In genomic region chr17:84498639-84499038, GRCm38 (mm10) we compare ENCODE assay signal across 11 mouse cellular contexts. TPM values are rescaled to one million over a fixed set of nuclear protein-coding genes. Genes with fewer than 3 reads are reported as not detected.
DNase-seq lines count a peak whose midpoint lies in the region; ATAC-seq and TF ChIP-seq lines count a peak whose summit lies in the region.
"Had no signal": no experiment of that assay in that cellular context is flagged by ENCODE, and none has a peak within 500 bp of the region (broad histone marks: within the 10 kb centered on the region; RNA-seq: fewer than 3 reads in every experiment).

No protein-coding gene starts in this region.

- TF ChIP-seq POLR2A in thymus, adult 2 months (IDR thresholded peaks at IDR 0.05; ENCODE audit: control insufficient read depth, extremely low read depth, insufficient read depth, low read length, poor library complexity), result no peak

- WGBS in hindbrain, embryonic 10.5 days, result 56% methylated on average over 5 of the region's 5 CpGs
- WGBS in hindbrain, embryonic 12.5 days, result 45% methylated on average over 5 of the region's 5 CpGs
- WGBS in kidney, postnatal 0 days, result 38% methylated on average over 5 of the region's 5 CpGs
- WGBS in thymus, adult 2 months, result 91% methylated on average over 5 of the region's 5 CpGs

- H3K27ac ChIP-seq in hindbrain, embryonic 10.5 days, result 0 out of 2 replicates have a peak overlapping the region, but pooled peaks have one; percentile 35
- no peak overlapping the region for H3K27ac ChIP-seq in hindbrain, embryonic 12.5 days
- peak overlapping the region; percentile 58 for H3K27ac ChIP-seq in kidney, postnatal 0 days
- H3K27ac ChIP-seq in thymus, adult 2 months (ENCODE audit: control insufficient read depth, insufficient read depth, low read length), result no peak overlapping the region
- H3K27ac ChIP-seq: liver, embryonic 15.5 days had no signal

- H3K36me3 ChIP-seq in hindbrain, embryonic 10.5 days, result no peaks in the 10 kb centered on the region
- H3K36me3 ChIP-seq in hindbrain, embryonic 12.5 days, result no peaks in the 10 kb centered on the region
- no peaks in the 10 kb centered on the region for H3K36me3 ChIP-seq in kidney, postnatal 0 days (ENCODE audit: insufficient read depth, low read length)
- no peaks in the 10 kb centered on the region for H3K36me3 ChIP-seq in thymus, adult 2 months (ENCODE audit: control insufficient read depth, insufficient read depth, low read length)
- H3K36me3 ChIP-seq: G1E; liver, embryonic 15.5 days had no signal

- H3K4me2 ChIP-seq in hindbrain, embryonic 12.5 days (replicated peaks), result no peak overlapping the region
- no peak overlapping the region for H3K4me2 ChIP-seq in kidney, postnatal 0 days (ENCODE audit: low read length)
- H3K4me2 ChIP-seq: liver, embryonic 15.5 days had no signal

- H3K4me1 ChIP-seq in hindbrain, embryonic 10.5 days (replicated peaks), result peaks cover 13% of the 10 kb centered on the region
- no peaks in the 10 kb centered on the region for H3K4me1 ChIP-seq in hindbrain, embryonic 12.5 days
- 0 out of 2 replicates have a peak, but pooled peaks cover 4% of the 10 kb centered on the region for H3K4me1 ChIP-seq in kidney, postnatal 0 days (replicated peaks; ENCODE audit: insufficient read depth, low read length)
- H3K4me1 ChIP-seq in thymus, adult 2 months (replicated peaks; ENCODE audit: control insufficient read depth, insufficient read depth, low read length), result no peaks in the 10 kb centered on the region
- H3K4me1 ChIP-seq: liver, embryonic 15.5 days had no signal

- no peaks in the 10 kb centered on the region for H3K27me3 ChIP-seq in hindbrain, embryonic 10.5 days (ENCODE audit: insufficient read depth, poor library complexity, severe bottlenecking)
- no peaks in the 10 kb centered on the region for H3K27me3 ChIP-seq in hindbrain, embryonic 12.5 days
- H3K27me3 ChIP-seq in kidney, postnatal 0 days (ENCODE audit: insufficient read depth, low read length), result no peaks in the 10 kb centered on the region
- no peaks in the 10 kb centered on the region for H3K27me3 ChIP-seq in thymus, adult 2 months (ENCODE audit: control insufficient read depth, insufficient read depth, low read length)
- H3K27me3 ChIP-seq: liver, embryonic 15.5 days had no signal

- no peak for ATAC-seq in hindbrain, embryonic 12.5 days (ENCODE audit: low FRiP score)
- no peak for ATAC-seq in kidney, postnatal 0 days (replicated peaks; ENCODE audit: low FRiP score, low read depth)
- ATAC-seq in erythroblast, adult 5-6 weeks (replicated peaks; ENCODE audit: low FRiP score, poor library complexity, severe bottlenecking), result no peak

- no peak overlapping the region for H3K4me3 ChIP-seq in hindbrain, embryonic 10.5 days
- H3K4me3 ChIP-seq in hindbrain, embryonic 12.5 days, result no peak overlapping the region
- H3K4me3 ChIP-seq in kidney, postnatal 0 days (replicated peaks; ENCODE audit: low read depth, low read length), result no peak overlapping the region
- H3K4me3 ChIP-seq in thymus, adult 2 months (ENCODE audit: control insufficient read depth, insufficient read depth, low read length), result no peak overlapping the region
- H3K4me3 ChIP-seq: liver, embryonic 15.5 days had no signal

- H3K9ac ChIP-seq in hindbrain, embryonic 12.5 days, result no peak overlapping the region
- no peak overlapping the region for H3K9ac ChIP-seq in kidney, postnatal 0 days (ENCODE audit: low read depth, low read length)
- H3K9ac ChIP-seq: liver, embryonic 15.5 days had no signal

- TF ChIP-seq CTCF in kidney, postnatal 0 days (IDR thresholded peaks at IDR 0.05; ENCODE audit: low read depth), result no peak
- TF ChIP-seq CTCF in thymus, adult 2 months (IDR thresholded peaks at IDR 0.05; ENCODE audit: borderline replicate concordance, control insufficient read depth, extremely low read depth, insufficient read depth, low read length, poor library complexity), result no peak

- DNase-seq in hindbrain, embryonic 10.5 days (ENCODE audit: low spot score), result no peak
- peak; percentile 94 for DNase-seq in Muller cell, postnatal 12 days (ENCODE audit: inconsistent ontology term)
- DNase-seq in embryo, embryonic 10.5 days (ENCODE audit: low spot score), result peak; percentile 29
- DNase-seq in kidney, postnatal 0 days (ENCODE audit: low spot score), result peak; percentile 68
- no peak for DNase-seq in thymus, adult 2 months
- DNase-seq in thymus, postnatal 14 days, result no peak

- no peaks in the 10 kb centered on the region for H3K9me3 ChIP-seq in hindbrain, embryonic 10.5 days
- H3K9me3 ChIP-seq in hindbrain, embryonic 12.5 days (replicated peaks), result no peaks in the 10 kb centered on the region
- no peaks in the 10 kb centered on the region for H3K9me3 ChIP-seq in kidney, postnatal 0 days (replicated peaks; ENCODE audit: low read length)
- H3K9me3 ChIP-seq: G1E; liver, embryonic 15.5 days had no signal

RNA-seq across cellular contexts. Expression of gene Plekhh2, which starts 13.1 kb away (rescaled TPM):
- 3.1 and 3.2 TPM in 2 replicates for polyA plus RNA-seq in hindbrain, embryonic 10.5 days (2016; fragmentation: Nextera tagmentation; extraction: Ambion mirVana)
- polyA plus RNA-seq in hindbrain, embryonic 12.5 days (2016; fragmentation: Nextera tagmentation; extraction: Ambion mirVana), result 3.8 and 4.7 TPM in 2 replicates
- polyA plus RNA-seq in kidney, postnatal 0 days (2015; fragmentation: Nextera tagmentation; extraction: Ambion mirVana), result 6.1 and 6.6 TPM in 2 replicates
- polyA plus RNA-seq in thymus, adult 2 months (2012; rRNA removed), result 0.59 and 0.66 TPM in 2 replicates
- not detected in 2 replicates for total RNA-seq in erythroblast, adult 5-6 weeks (2015; ENCODE audit: low replicate concordance)
- not detected in 2 replicates for total RNA-seq in erythroblast, adult 5-6 weeks (2017; ENCODE audit: low replicate concordance)
- total RNA-seq: hematopoietic stem cell, adult 5-6 weeks had no signal

RNA-seq across cellular contexts. Expression of gene Thada, which starts 32.6 kb away (rescaled TPM):
- 10.6 and 11.2 TPM in 2 replicates for polyA plus RNA-seq in hindbrain, embryonic 10.5 days (2016; fragmentation: Nextera tagmentation; extraction: Ambion mirVana)
- polyA plus RNA-seq in hindbrain, embryonic 12.5 days (2016; fragmentation: Nextera tagmentation; extraction: Ambion mirVana), result 9.9 TPM in 2 replicates
- 3.4 and 4.1 TPM in 2 replicates for polyA plus RNA-seq in kidney, postnatal 0 days (2015; fragmentation: Nextera tagmentation; extraction: Ambion mirVana)
- 40.1 and 40.6 TPM in 2 replicates for polyA plus RNA-seq in thymus, adult 2 months (2012; rRNA removed)
- 5.9 and 7.7 TPM in 2 replicates for total RNA-seq in erythroblast, adult 5-6 weeks (2015; ENCODE audit: low replicate concordance)
- 5.4 and 7.4 TPM in 2 replicates for total RNA-seq in erythroblast, adult 5-6 weeks (2017; ENCODE audit: low replicate concordance)

Comparison
In these comparisons a context has a peak if more than half of its experiments do, and no peak if none do; other contexts are left out.
1. H3K27ac ChIP-seq: peak in hindbrain, embryonic 10.5 days (single experiment) and kidney, postnatal 0 days (single experiment); none in hindbrain, embryonic 12.5 days (single experiment) and thymus, adult 2 months (single experiment).
2. DNase-seq: peak in Muller cell, postnatal 12 days (single experiment), embryo, embryonic 10.5 days (single experiment) and kidney, postnatal 0 days (single experiment); none in hindbrain, embryonic 10.5 days (single experiment), thymus, adult 2 months (single experiment) and thymus, postnatal 14 days (single experiment).